Mouse (Mus musculus) neural tube, embryonic 13.5 days (tissue): ENCODE data around the gene Kitl. TPM values are rescaled to one million over a fixed set of nuclear protein-coding genes. Genes with fewer than 3 reads are reported as not detected.

Experiments used
- ATAC-seq: fragments of 200-750 bp; cut with Nextera tagmentation; 2 replicates; pipeline ENCODE4 v1.8.0; 2017; ENCODE audit warnings: low read depth, mild to moderate bottlenecking, moderate TSS enrichment, moderate library complexity
- H3K27ac ChIP-seq: fragments of 300-500 bp; sonication (generic); replicated peaks from 2 replicates; pipeline ENCODE4 v1.5.1; 2015; ENCODE audit warnings: moderate library complexity, mild to moderate bottlenecking, inconsistent platforms
- H3K27me3 ChIP-seq: fragments of 300-500 bp; sonication (generic); 2 replicates; pipeline ENCODE4 v1.6.1; 2015; ENCODE audit warnings: mild to moderate bottlenecking, inconsistent platforms
- H3K36me3 ChIP-seq: fragments of 300-500 bp; sonication (generic); 2 replicates; pipeline ENCODE4 v1.6.1; 2015; ENCODE audit warnings: mild to moderate bottlenecking, inconsistent platforms
- H3K4me1 ChIP-seq: fragments of 300-500 bp; sonication (generic); replicated peaks from 2 replicates; pipeline ENCODE4 v1.6.1; 2015; ENCODE audit warnings: inconsistent platforms
- H3K4me2 ChIP-seq: fragments of 300-500 bp; sonication (generic); 2 replicates; pipeline ENCODE4 v1.6.1; 2015; ENCODE audit warnings: inconsistent platforms, mild to moderate bottlenecking, moderate library complexity
- H3K4me3 ChIP-seq: fragments of 300-500 bp; sonication (generic); 2 replicates; pipeline ENCODE4 v1.5.1; 2015; ENCODE audit warnings: mild to moderate bottlenecking, inconsistent platforms
- H3K9ac ChIP-seq: fragments of 300-500 bp; sonication (generic); 2 replicates; pipeline ENCODE4 v1.6.1; 2015; ENCODE audit warnings: moderate library complexity, mild to moderate bottlenecking, inconsistent platforms
- H3K9me3 ChIP-seq: fragments of 300-500 bp; sonication (generic); 2 replicates; pipeline ENCODE4 v1.6.1; 2016; ENCODE audit warnings: inconsistent platforms
- WGBS: fragments of 180-500 bp; shearing (Covaris S2); methylation state at CpG from one replicate; pipeline ENCODE4 v1.1.7; 2015; 5-methylcytosine and 5-hydroxymethylcytosine counted together
- polyA plus RNA-seq: library from polyadenylated mRNA; unstranded; fragments of >200 nt; fragmentation: Nextera tagmentation; extraction: Ambion mirVana; gene quantifications from 2 replicates; pipeline ENCODE4 v1.2.1, GENCODE M21; 2015

The Kitl gene
- polyA plus RNA-seq, 1 experiment from 2014 or later = 18.6 TPM

- H3K36me3 ChIP-seq = no peaks in the 10 kb centered on the region
- no peaks in the 10 kb centered on the region for H3K27me3 ChIP-seq
- no peak overlapping the region for H3K27ac ChIP-seq
- no peak overlapping the region for H3K9ac ChIP-seq
- 47% methylated on average over 11 of the region's 11 CpGs for WGBS
- ATAC-seq = no peak
- no peaks in the 10 kb centered on the region for H3K4me1 ChIP-seq
- H3K4me3 ChIP-seq = no peak overlapping the region
- no peaks in the 10 kb centered on the region for H3K9me3 ChIP-seq
- no peak overlapping the region for H3K4me2 ChIP-seq
Measured at GRCm38 (mm10) chr10:100031631-100032030, 16.2 kb downstream of the Kitl start.

GRCm38 (mm10) chr10:100032566-100032965 is 17.1 kb downstream of the Kitl start:
- Histone ChIP-seq H3K9me3 (no peaks in the 10 kb centered on the region), H3K4me2 (no peak overlapping the region), H3K27ac (no peak overlapping the region), H3K9ac (no peak overlapping the region), H3K36me3 (no peaks in the 10 kb centered on the region), H3K27me3 (no peaks in the 10 kb centered on the region), H3K4me3 (no peak overlapping the region), H3K4me1 (no peaks in the 10 kb centered on the region)
- ATAC-seq = no peak
- WGBS = 64% methylated on average over 3 of the region's 3 CpGs

- 75% methylated on average over 4 of the region's 4 CpGs for WGBS
Measured at GRCm38 (mm10) chr10:100036021-100036420, 20.6 kb downstream of the Kitl start.

GRCm38 (mm10) chr10:100038342-100038898 is 23.0 kb downstream of the Kitl start:
- Histone ChIP-seq H3K9me3 (no peaks in the 10 kb centered on the region), H3K27me3 (no peaks in the 10 kb centered on the region), H3K4me3 (no peak overlapping the region), H3K4me1 (no peaks in the 10 kb centered on the region), H3K4me2 (no peak overlapping the region), H3K9ac (no peak overlapping the region), H3K27ac (no peak overlapping the region), H3K36me3 (no peaks in the 10 kb centered on the region)
- ATAC-seq = no peak
- 76% methylated on average over 12 of the region's 12 CpGs for WGBS

More at GRCm38 (mm10) chr10:100036021-100036420, 20.6 kb downstream of the Kitl start:
- H3K27me3 ChIP-seq = no peaks in the 10 kb centered on the region
- H3K36me3 ChIP-seq = no peaks in the 10 kb centered on the region
- ATAC-seq = no peak
- H3K4me3 ChIP-seq = no peak overlapping the region
- H3K4me1 ChIP-seq = no peaks in the 10 kb centered on the region
- no peak overlapping the region for H3K27ac ChIP-seq
- H3K9ac ChIP-seq = no peak overlapping the region
- H3K4me2 ChIP-seq = no peak overlapping the region
- no peaks in the 10 kb centered on the region for H3K9me3 ChIP-seq

GRCm38 (mm10) chr10:100038994-100039393 is 23.6 kb downstream of the Kitl start:
- Histone ChIP-seq H3K9ac (no peak overlapping the region), H3K27me3 (no peaks in the 10 kb centered on the region), H3K27ac (no peak overlapping the region), H3K36me3 (no peaks in the 10 kb centered on the region), H3K9me3 (no peaks in the 10 kb centered on the region), H3K4me3 (no peak overlapping the region), H3K4me2 (no peak overlapping the region), H3K4me1 (no peaks in the 10 kb centered on the region)
- ATAC-seq = no peak
- WGBS = 93% methylated on average over 8 of the region's 8 CpGs

- 94% methylated on average over 5 of the region's 5 CpGs for WGBS
- Histone ChIP-seq H3K4me3 (no peak overlapping the region), H3K4me2 (no peak overlapping the region), H3K27me3 (no peaks in the 10 kb centered on the region), H3K27ac (no peak overlapping the region), H3K9ac (no peak overlapping the region), H3K4me1 (no peaks in the 10 kb centered on the region), H3K36me3 (no peaks in the 10 kb centered on the region), H3K9me3 (no peaks in the 10 kb centered on the region)
- no peak for ATAC-seq
Measured at GRCm38 (mm10) chr10:100043748-100044147, 28.3 kb downstream of the Kitl start.

- no peaks in the 10 kb centered on the region for H3K9me3 ChIP-seq
- H3K36me3 ChIP-seq = no peaks in the 10 kb centered on the region
- WGBS = 95% methylated on average over 6 of the region's 6 CpGs
- no peak overlapping the region for H3K27ac ChIP-seq
- H3K9ac ChIP-seq = no peak overlapping the region
- no peaks in the 10 kb centered on the region for H3K4me1 ChIP-seq
- no peak for ATAC-seq
- no peak overlapping the region for H3K4me3 ChIP-seq
- no peak overlapping the region for H3K4me2 ChIP-seq
- no peaks in the 10 kb centered on the region for H3K27me3 ChIP-seq
Measured at GRCm38 (mm10) chr10:100044153-100044552, 28.7 kb downstream of the Kitl start.

- Histone ChIP-seq H3K36me3 (no peaks in the 10 kb centered on the region), H3K27ac (no peak overlapping the region), H3K9me3 (no peaks in the 10 kb centered on the region), H3K27me3 (no peaks in the 10 kb centered on the region), H3K4me1 (peaks cover 5% of the 10 kb centered on the region; the same call in 1 of the 2 replicates), H3K4me2 (no peak overlapping the region), H3K4me3 (no peak overlapping the region), H3K9ac (no peak overlapping the region)
- WGBS = 43% methylated on average over 10 of the region's 10 CpGs
- ATAC-seq = no peak
Measured at GRCm38 (mm10) chr10:100051146-100051783, 35.8 kb downstream of the Kitl start.

- Histone ChIP-seq H3K36me3 (no peaks in the 10 kb centered on the region), H3K4me2 (no peak overlapping the region), H3K9ac (no peak overlapping the region), H3K27me3 (no peaks in the 10 kb centered on the region), H3K9me3 (no peaks in the 10 kb centered on the region), H3K4me1 (peaks cover 5% of the 10 kb centered on the region; the same call in 1 of the 2 replicates), H3K27ac (no peak overlapping the region), H3K4me3 (no peak overlapping the region)
- WGBS = 95% methylated on average over 4 of the region's 4 CpGs
- ATAC-seq = no peak
Measured at GRCm38 (mm10) chr10:100052404-100052803, 37.0 kb downstream of the Kitl start.

GRCm38 (mm10) chr10:100052911-100053310 is 37.5 kb downstream of the Kitl start:
- no peak for ATAC-seq
- Histone ChIP-seq H3K4me3 (no peak overlapping the region), H3K27me3 (no peaks in the 10 kb centered on the region), H3K4me1 (peaks cover 5% of the 10 kb centered on the region; the same call in 1 of the 2 replicates), H3K9me3 (no peaks in the 10 kb centered on the region), H3K27ac (no peak overlapping the region), H3K9ac (no peak overlapping the region), H3K4me2 (no peak overlapping the region), H3K36me3 (no peaks in the 10 kb centered on the region)
- WGBS = 81% methylated on average over 4 of the region's 4 CpGs

- Histone ChIP-seq H3K4me3 (no peak overlapping the region), H3K4me1 (peaks cover 5% of the 10 kb centered on the region; the same call in 1 of the 2 replicates), H3K27me3 (no peaks in the 10 kb centered on the region), H3K36me3 (no peaks in the 10 kb centered on the region), H3K9me3 (no peaks in the 10 kb centered on the region), H3K9ac (no peak overlapping the region), H3K27ac (no peak overlapping the region), H3K4me2 (no peak overlapping the region)
- ATAC-seq = no peak
- whole genome bisulfite sequencing = 86% methylated on average over 3 of the region's 3 CpGs
Measured at GRCm38 (mm10) chr10:100054006-100054405, 38.6 kb downstream of the Kitl start.

- Histone ChIP-seq H3K9ac (no peak overlapping the region), H3K27me3 (no peaks in the 10 kb centered on the region), H3K4me3 (no peak overlapping the region), H3K9me3 (no peaks in the 10 kb centered on the region), H3K4me1 (peaks cover 5% of the 10 kb centered on the region; the same call in 1 of the 2 replicates), H3K4me2 (no peak overlapping the region), H3K27ac (no peak overlapping the region), H3K36me3 (no peaks in the 10 kb centered on the region)
- ATAC-seq = no peak
- 87% methylated on average over 2 of the region's 2 CpGs for WGBS
Measured at GRCm38 (mm10) chr10:100055082-100055481, 39.7 kb downstream of the Kitl start.
